Comparison of ENCODE assay signal across 21 mouse cellular contexts in genomic region chr6:118097765-118098365, GRCm38 (mm10). TPM values are rescaled to one million over a fixed set of nuclear protein-coding genes. Genes with fewer than 3 reads are reported as not detected.
DNase-seq lines count a peak whose midpoint lies in the region; ATAC-seq lines count a peak whose summit lies in the region.
"Had no signal": no experiment of that assay in that cellular context is flagged by ENCODE, and none has a peak within 500 bp of the region (broad histone marks: within the 10 kb centered on the region; RNA-seq: fewer than 3 reads in every experiment).

No protein-coding gene starts in this region.

- ATAC-seq in lung, embryonic 15.5 days (ENCODE audit: borderline replicate concordance, extremely low read depth, low FRiP score, low TSS enrichment) = peak; percentile 54; the same call in 1 of the 2 replicates
- ATAC-seq: forebrain, embryonic 15.5 days; hindbrain, postnatal 0 days; midbrain, embryonic 16.5 days had no signal

- H3K9me3 ChIP-seq in lung, embryonic 15.5 days = no peaks in the 10 kb centered on the region
- H3K9me3 ChIP-seq: forebrain, embryonic 15.5 days; heart, embryonic 12.5 days; liver, embryonic 13.5 days; midbrain, embryonic 10.5 days had no signal

- no peaks in the 10 kb centered on the region for H3K27me3 ChIP-seq in lung, embryonic 15.5 days
- H3K27me3 ChIP-seq: forebrain, embryonic 15.5 days; heart, embryonic 12.5 days; liver, embryonic 13.5 days had no signal

- H3K9ac ChIP-seq in lung, embryonic 15.5 days = no peak overlapping the region
- H3K9ac ChIP-seq: forebrain, embryonic 15.5 days; heart, embryonic 12.5 days; liver, embryonic 13.5 days had no signal

- no peaks in the 10 kb centered on the region for H3K36me3 ChIP-seq in lung, embryonic 15.5 days
- H3K36me3 ChIP-seq: forebrain, embryonic 15.5 days; heart, embryonic 12.5 days; liver, embryonic 13.5 days; midbrain, embryonic 10.5 days had no signal

- no peak overlapping the region for H3K4me2 ChIP-seq in lung, embryonic 15.5 days
- H3K4me2 ChIP-seq: forebrain, embryonic 15.5 days; heart, embryonic 12.5 days; liver, embryonic 13.5 days had no signal

- peak overlapping the region; percentile 65 for H3K27ac ChIP-seq in lung, embryonic 15.5 days
- H3K27ac ChIP-seq: forebrain, embryonic 15.5 days; hindbrain, postnatal 0 days; liver, embryonic 13.5 days; midbrain, embryonic 10.5 days had no signal

- DNase-seq in kidney, adult 9 months = peak; percentile 17
- no peak for DNase-seq in kidney, adult 11 months
- no peak for DNase-seq in lung, postnatal 4 days
- DNase-seq in fat pad, adult 2 months (ENCODE audit: extremely low read depth, low read depth, low spot score) = peak; percentile 33
- peak; percentile 58 for DNase-seq in kidney, postnatal 14 days
- DNase-seq in cerebellum, postnatal 14 days = no peak
- DNase-seq: adrenal gland, postnatal 25 days; cerebellum, adult 8-10 months; gastrocnemius, postnatal 10 days; heart, adult 11 months; liver, embryonic 13.5 days; right cerebral cortex, adult 18-20 months; right cerebral cortex, postnatal 4 days; thymus, postnatal 14 days had no signal

- peaks cover 5% of the 10 kb centered on the region; the same call in 1 of the 2 replicates for H3K4me1 ChIP-seq in lung, embryonic 15.5 days
- H3K4me1 ChIP-seq: forebrain, embryonic 15.5 days; heart, embryonic 12.5 days; liver, embryonic 13.5 days; midbrain, embryonic 10.5 days had no signal

- no peak overlapping the region for H3K4me3 ChIP-seq in lung, embryonic 15.5 days
- H3K4me3 ChIP-seq: forebrain, embryonic 15.5 days; heart, embryonic 12.5 days; liver, embryonic 13.5 days; midbrain, embryonic 10.5 days; myocyte had no signal

- 44% methylated on average over 8 of the region's 8 CpGs for WGBS in lung, embryonic 15.5 days

RNA-seq across cellular contexts. Expression of gene Csgalnact2, which starts 41.1 kb away (rescaled TPM):
- 20.8 and 21.1 TPM in 2 replicates for polyA plus RNA-seq in lung, embryonic 15.5 days (2015; fragmentation: Nextera tagmentation; extraction: Ambion mirVana)

Comparison
In these comparisons a context has a peak if more than half of its experiments do, and no peak if none do; other contexts are left out.
1. DNase-seq: peak in kidney, adult 9 months (single experiment), fat pad, adult 2 months (single experiment) and kidney, postnatal 14 days (single experiment); none in kidney, adult 11 months (single experiment), lung, postnatal 4 days (0 of 2) and cerebellum, postnatal 14 days (0 of 2).